Mouse (Mus musculus): Measurements from ENCODE around the gene Flt4.

DNA sequence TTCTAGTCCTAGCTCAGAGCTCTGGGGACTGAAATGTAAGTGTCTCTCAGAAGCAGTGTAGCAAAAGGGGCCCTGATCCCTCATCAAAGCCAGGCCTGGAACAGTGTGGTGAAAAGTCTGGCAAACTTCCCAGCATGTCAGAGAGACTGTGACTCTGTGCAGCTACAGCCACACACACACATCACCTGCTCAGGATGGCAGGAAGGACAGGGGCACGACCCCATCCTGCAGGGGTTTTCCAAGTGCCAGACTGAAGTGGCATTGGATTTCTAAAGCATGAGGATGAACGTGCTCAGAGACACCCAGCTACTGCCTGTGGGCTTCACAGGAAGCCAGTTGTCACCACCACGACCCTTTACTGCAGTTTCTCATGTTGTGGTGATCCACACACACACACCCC is 3.1 kb downstream of the Flt4 start:
- no peak for TF ChIP-seq CHD2 (IDR thresholded peaks at IDR 0.05; ENCODE audit: low read depth, low read length)
- no peak for TF ChIP-seq ZC3H11A (IDR thresholded peaks at IDR 0.05; ENCODE audit: borderline replicate concordance, low read depth, low read length)
- TF ChIP-seq ZNF384 (IDR thresholded peaks at IDR 0.05; ENCODE audit: low read depth, low read length): no peak
